Mouse (Mus musculus) adrenal gland, adult (tissue): ENCODE results near the gene 4921536K21Rik.

Source experiments
- DNase-seq, 2 experiments: peaks; one replicate each; pipeline ENCODE4 v3.0.0; 2022 to 2023; ENCODE audit warnings: low spot score in 1 of 2; ENCODE audit not compliant: inconsistent age in 2 of 2

Gene 4921536K21Rik

GRCm38 (mm10) chr11:3894406-3895281, at the start of gene 4921536K21Rik, which contains the start of gene Dusp18:
Gene 4921536K21Rik, minus strand, starts transcription at chr11:3895098.
Gene Dusp18, plus strand, starts transcription at chr11:3895240.
- peak; percentile 94 to 97 for DNase-seq

GRCm38 (mm10) chr11:3941371-3941770, 46.5 kb upstream of the 4921536K21Rik start:
- DNase-seq = no peak

- DNase-seq = no peak
Observed at GRCm38 (mm10) chr11:3937321-3937874, 42.5 kb upstream of the 4921536K21Rik start.

DNA sequence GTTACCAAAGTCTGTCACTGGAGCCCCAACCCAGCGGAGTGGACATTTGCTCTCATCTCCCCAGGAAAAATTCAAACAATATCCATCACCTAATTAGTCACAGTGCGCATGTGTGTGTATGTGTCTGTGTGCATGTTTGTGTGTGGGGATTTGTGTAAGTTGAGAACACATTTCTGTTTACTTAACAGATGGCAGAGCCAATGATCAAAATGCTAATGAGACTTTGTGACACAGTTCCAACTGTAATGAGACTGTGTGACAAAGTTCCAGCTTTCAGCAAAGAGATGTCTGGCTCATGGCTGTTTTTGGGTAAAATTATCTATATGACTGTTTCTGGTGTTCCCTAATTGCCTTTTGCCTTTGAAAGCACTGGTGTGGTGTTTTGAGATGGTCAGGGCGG, 41.4 kb upstream of the 4921536K21Rik start:
- no peak for DNase-seq

DNA sequence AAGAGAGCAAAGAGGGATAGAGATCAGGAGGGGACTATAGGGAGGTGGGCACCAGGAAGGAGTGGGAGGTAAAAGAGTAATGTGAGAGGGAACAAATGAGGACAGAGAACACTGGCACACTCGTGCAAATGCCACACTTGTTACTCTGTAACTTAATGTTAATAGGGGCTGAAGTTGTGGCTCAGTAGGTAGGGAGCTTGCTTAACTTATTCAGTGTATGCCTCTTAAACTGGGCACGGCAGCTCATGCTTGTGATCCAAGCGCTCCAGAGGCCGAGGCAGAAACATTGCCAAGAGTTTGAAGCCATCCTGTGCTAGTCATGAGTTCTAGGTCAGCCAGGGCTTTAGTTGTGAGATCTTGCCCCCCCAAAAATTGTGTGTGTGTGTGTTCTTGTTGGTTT, 40.2 kb upstream of the 4921536K21Rik start:
- no peak for DNase-seq

DNA sequence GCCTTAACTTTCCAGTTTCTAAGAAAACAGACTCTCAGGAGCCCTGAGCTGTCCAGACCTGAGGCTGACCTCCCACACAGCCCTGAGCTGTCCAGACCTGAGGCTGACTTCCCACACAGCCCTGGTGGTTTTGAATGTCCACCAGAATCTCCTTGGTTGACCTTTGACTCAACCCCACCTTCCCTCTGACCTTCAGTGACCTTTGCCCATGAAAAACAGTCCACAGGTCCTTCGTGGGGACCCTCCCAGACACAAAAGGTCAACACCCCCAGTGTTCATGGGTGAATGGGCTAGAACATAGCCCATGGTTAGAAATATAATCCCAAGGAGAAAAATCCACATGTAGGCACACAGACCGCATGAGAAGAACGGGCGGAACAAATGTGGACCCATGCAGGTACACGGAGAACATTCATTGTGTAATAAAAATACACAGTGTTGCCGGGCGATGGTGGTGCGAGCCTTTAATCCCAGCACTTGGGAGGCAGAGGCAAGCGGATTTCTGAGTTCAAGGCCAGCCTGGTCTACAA, 38.9 kb upstream of the 4921536K21Rik start:
- DNase-seq = peak in 1 of 2 experiments; percentile 18

DNA sequence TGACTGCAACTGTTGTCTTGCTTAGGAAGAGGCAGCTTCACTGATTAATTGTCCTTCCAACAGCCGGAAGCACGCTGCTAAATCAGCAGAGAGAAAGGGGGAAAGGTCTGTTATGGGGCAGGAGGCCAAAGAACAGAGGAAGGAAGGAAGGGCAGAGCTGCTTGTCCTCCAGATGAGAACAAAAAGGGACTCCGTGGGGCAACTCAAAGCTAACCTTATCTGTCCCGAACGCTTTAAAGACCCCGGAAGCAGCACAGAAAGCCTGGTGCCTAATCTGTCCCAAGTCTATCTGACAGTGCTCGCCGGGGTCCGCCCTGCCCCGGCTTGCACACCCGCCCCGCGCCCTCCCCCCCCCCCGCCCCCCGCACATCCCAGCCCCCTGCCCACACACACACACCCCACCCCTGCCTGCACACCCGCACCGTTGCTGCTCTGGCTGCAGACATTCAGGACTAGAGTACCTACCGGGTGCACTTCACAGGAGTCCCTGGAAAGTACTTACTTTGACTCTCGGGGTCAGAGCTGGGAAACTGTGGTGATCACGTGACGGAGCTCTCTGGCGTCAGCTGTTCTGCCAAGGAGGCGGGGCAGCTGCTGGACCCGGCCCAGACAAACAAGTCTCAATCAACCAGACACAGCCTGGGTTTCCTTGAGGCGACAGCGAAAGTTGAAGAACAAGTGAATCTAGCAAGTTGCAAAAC, 36.8 kb upstream of the 4921536K21Rik start, which contains the start of gene Tcn2:
TSS of gene Tcn2 (minus strand) at position 649 of the 701 bp plus-strand sequence.
- DNase-seq = peak; percentile 92 to 96

DNA sequence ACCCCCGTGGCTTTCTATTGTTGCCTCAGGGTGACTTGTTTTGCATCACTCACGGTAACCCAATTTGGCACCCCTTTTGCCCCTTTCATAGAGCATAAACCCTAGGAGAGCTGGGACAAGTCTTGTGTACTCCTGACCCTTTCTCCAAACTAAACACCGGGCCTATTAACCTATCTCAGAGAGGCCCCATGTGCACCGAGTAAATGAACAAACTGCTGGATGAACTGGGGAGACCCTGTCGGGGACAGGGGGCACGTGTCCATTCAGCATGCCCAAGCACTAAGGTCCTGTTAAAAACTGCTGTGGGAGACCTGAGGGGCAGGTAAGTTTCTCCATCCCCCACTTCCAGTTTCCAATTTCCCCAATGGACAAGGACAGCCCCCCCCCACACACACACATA, 36.0 kb upstream of the 4921536K21Rik start:
- peak in 1 of 2 experiments; percentile 32 for DNase-seq

- peak in 1 of 2 experiments; percentile 59 for DNase-seq
Observed at GRCm38 (mm10) chr11:3930019-3930418, 35.1 kb upstream of the 4921536K21Rik start.

- DNase-seq = no peak
Observed at GRCm38 (mm10) chr11:3925916-3926315, 31.0 kb upstream of the 4921536K21Rik start.

DNA sequence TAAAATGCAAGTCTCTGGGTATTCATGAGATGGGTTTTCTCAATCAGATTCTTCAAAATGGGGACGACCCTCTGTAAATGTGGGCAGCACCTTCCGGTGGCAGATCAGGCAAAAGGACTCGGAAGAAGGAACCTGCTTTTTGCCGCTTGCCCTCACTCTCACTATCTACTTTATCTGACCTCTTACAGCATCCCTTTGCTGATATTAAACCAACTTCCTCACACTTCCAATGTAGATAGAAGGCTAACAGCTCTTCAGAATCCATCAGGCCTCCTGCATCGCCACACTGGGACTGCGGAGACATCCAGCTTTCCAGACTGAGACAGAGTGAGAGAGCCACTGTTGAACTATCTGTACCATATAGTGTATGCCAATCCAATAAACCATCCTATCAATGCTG, 27.8 kb upstream of the 4921536K21Rik start:
- DNase-seq = no peak

GRCm38 (mm10) chr11:3922115-3922514, 27.2 kb upstream of the 4921536K21Rik start:
- peak in 1 of 2 experiments; percentile 38 for DNase-seq

DNA sequence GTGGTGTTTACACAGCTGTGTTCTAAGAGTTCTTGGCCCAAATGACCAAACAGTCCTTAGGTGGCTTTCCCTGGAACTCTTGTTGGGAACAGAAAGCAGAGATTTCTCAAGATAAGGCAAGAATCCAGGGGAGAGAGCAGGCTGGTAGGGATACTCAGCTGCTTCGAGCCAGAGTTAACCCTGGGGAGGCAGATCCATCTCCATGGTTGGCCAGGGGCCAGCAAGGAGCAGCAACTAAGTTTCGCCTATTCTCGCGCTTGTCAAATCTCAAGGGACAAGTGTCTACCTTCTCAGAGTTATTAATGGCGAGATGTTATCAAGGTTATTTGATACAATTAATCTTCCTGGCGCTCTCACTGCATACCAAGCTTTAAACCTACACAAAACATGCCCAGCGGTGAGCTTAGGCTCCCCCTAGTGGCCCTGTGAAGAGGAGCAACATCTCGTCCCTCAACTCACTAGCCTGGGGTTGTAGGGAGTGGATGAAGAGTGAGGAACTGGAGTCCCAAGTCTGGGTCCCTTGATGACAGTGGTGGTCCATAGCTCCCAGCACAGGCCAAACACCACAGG, 26.5 kb upstream of the 4921536K21Rik start:
- DNase-seq = peak; percentile 54 to 82

DNA sequence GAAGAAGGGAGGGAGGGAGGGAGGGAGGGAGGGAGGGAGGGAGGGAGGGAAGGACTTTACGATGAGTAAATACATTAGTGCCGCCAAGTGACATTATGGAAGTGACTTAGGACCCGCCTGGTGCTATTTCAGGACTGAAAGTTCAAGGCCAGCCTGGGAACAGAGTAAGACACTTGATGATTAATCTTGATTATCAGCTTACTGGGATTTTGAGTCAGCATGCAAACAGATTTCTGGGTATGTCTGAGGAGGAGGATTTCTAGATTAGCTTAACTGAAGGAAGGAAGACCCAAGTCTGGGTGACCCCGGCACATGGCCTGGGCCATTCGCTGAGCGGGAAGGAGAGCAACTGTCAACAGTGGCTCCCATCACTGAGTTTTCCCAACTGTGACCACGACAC, 25.6 kb upstream of the 4921536K21Rik start:
- peak; percentile 77 to 86 for DNase-seq

DNA sequence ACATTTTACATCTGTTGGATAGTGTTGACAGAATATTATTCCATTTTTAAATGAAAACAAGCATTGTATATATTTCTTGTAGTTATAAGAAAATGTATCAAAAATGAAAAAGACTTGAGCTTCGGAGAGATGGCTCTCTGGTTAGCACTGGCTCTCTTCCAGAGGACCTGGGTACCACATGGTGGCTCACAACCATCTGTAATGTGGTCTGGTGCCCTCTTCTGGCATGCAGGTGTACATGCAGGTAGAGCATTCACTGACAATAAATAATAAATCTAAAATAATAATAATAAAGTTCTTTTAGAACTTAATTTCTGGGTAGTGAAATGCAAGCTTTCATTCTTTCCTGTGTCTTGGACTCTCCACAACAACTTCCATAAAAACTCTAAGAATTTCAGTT, 23.8 kb upstream of the 4921536K21Rik start:
- DNase-seq = peak in 1 of 2 experiments; percentile 54

DNA sequence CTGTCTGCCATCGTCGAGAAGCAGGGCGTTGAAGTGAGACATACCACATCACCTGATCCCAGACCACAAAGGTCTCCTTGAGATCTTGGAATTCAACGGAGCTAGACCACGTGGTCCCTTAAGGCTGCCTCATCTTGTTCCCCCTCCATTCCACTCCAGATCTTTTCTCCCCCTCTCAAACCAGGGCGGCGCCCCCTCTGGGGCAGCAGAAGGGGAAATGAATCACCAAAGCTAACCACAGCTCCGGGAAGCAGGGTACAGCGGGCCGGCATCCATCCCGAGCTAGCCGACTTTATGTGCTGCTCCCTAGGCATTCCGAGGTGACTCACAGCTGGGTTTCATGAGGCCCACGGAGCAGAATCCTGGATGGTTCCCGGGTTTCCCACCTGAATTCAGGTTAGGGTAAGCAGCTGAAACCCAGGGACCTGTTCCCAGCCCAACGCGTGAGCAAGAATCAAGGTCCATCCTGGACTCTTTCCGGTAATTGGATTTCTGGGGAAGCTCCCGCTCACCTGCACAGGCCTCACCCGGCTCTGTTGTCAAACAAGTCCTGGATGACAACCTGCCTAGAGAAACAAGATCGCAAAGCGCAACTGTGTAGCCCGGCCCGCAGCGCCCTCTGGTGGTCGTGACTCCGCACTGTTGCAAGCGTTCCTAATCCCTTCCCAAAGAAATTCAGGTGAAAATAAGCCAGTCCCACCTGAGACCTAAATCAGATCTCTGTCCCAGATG, 19.4 kb upstream of the 4921536K21Rik start, which contains the start of gene Slc35e4:
TSS of gene Slc35e4 (minus strand) at position 556 of the 732 bp plus-strand sequence.
- DNase-seq = peak; percentile 84 to 94

GRCm38 (mm10) chr11:3913316-3914108, 18.6 kb upstream of the 4921536K21Rik start:
- DNase-seq = peak; percentile 97 to 98

GRCm38 (mm10) chr11:3912875-3913271, 18.0 kb upstream of the 4921536K21Rik start:
- peak; percentile 68 to 81 for DNase-seq
